Mouse (Mus musculus) bone marrow macrophage, adult 2 months (primary cell): ENCODE results near the gene Prickle2. TPM values are rescaled to one million over a fixed set of nuclear protein-coding genes. Genes with fewer than 3 reads are reported as not detected.

Source experiments
- H3K27ac ChIP-seq: 2 replicates; pipeline ENCODE4 v1.5.1; 2012; ENCODE audit warnings: low read depth, low read length; ENCODE audit not compliant: insufficient read depth
- H3K4me1 ChIP-seq: 2 replicates; pipeline ENCODE4 v1.6.1; 2012; ENCODE audit warnings: low read length; ENCODE audit not compliant: control insufficient read depth, insufficient read depth
- H3K4me3 ChIP-seq: 2 replicates; pipeline ENCODE4 v1.5.1; 2012; ENCODE audit warnings: mild to moderate bottlenecking, low read length, moderate library complexity; ENCODE audit not compliant: insufficient read depth
- CTCF ChIP-seq: IDR thresholded peaks from 2 replicates; pipeline ENCODE4 v1.5.1; 2012; ENCODE audit warnings: low read depth, mild to moderate bottlenecking, low read length, moderate library complexity
- POLR2A ChIP-seq: IDR thresholded peaks from 2 replicates; pipeline ENCODE4 v1.6.1; 2012; ENCODE audit warnings: mild to moderate bottlenecking, low read depth, low read length, borderline replicate concordance
- polyA plus RNA-seq: library from polyadenylated mRNA; stranded (reverse); fragments of >200 nt; gene quantifications from 2 replicates; pipeline ENCODE4 v1.2.4, GENCODE M21; 2012; ENCODE audit not compliant: missing spikeins, insufficient read depth, insufficient read length

Prickle2 gene
- polyA plus RNA-seq, 1 experiment, result 1.6 TPM

- H3K4me3 ChIP-seq, result no peak overlapping the region
- TF ChIP-seq POLR2A (no peak), CTCF (no peak)
- no peaks in the 10 kb centered on the region for H3K4me1 ChIP-seq
- H3K27ac ChIP-seq, result no peak overlapping the region
These were observed 208.7 kb downstream of the Prickle2 start for GRCm38 (mm10) chr6:92497279-92497678.

DNA sequence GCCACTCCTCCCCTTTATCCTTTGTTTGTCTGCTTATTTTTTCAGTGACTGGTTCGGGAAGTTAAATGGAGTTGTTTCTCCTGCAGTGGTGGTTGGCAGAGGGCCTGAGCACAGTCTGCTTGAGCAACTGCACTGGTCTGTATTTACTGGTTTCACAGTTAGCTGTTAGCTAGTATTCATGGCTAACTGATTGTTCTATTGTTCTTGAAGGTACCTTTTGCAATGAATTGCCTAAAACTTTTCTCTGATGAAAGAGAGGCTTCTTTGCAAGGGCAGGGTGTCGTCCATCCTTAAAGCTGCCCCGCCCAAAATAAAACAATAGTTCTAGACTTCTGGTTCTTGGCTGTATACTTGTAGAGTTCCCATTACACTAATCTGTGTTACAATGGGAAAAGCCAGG is 210.5 kb downstream of the Prickle2 start:
- Histone ChIP-seq H3K27ac (no peak overlapping the region), H3K4me3 (no peak overlapping the region)

DNA sequence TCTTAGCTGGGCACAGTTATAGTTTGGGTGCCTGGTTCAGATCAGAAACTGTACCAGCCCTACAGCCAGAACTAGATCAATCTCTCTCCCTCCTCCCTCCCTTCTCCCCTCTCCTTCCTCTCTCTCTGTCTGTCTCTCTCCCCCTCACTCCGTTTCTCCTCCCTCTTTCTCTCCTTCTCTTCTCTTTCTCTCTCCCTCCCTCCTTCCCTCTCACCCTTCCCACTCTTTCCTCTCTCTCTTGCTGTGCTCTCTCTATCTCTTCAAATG is 224.3 kb downstream of the Prickle2 start:
- no peak for TF ChIP-seq POLR2A
- TF ChIP-seq CTCF, result no peak
- H3K27ac ChIP-seq, result no peak overlapping the region
- no peak overlapping the region for H3K4me3 ChIP-seq
- no peaks in the 10 kb centered on the region for H3K4me1 ChIP-seq

More for the DNA sequence above, 210.5 kb downstream of the Prickle2 start:
- H3K4me1 ChIP-seq, result no peaks in the 10 kb centered on the region
- TF ChIP-seq CTCF, result no peak
- TF ChIP-seq POLR2A, result no peak

DNA sequence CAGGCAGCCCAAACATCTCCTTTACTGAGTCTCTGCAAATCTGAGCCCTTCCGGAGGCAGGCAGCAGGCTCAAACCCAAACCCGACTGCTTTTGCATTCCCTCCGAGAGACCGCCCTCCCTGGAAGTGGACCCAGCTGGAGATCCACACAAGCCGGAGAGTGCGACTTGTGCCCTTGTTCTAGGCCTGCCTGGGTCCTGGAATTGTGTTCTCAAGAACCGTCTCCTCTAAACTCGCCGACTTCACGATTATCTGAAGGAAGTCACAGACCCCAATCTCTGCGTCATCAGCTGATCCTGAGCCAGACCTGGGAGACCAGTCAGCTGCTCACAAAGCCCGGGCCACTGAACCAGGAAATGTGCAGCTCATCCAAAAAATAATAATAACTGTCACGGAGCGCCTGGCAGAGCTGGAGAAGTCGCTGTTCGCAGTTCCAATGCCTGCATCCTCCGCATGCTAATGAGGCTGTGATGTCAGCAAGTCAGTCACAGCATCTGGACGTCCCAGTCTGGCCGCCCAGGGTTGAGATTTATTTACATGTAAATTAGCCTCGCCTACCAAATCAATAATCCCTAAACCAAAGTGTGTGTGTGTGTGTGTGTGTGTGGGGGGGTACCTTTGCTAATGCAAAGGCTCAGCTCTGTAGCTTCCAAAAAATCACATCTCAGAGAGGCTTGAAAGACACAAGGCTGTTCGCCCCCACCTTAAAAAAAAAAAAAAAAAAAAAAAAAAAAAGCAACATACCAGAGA is 224.8 kb downstream of the Prickle2 start:
- TF ChIP-seq POLR2A (no peak), CTCF (no peak)
- Histone ChIP-seq H3K4me1 (no peaks in the 10 kb centered on the region), H3K27ac (no peak overlapping the region), H3K4me3 (no peak overlapping the region)

GRCm38 (mm10) chr6:92478612-92479011 is 227.3 kb downstream of the Prickle2 start:
- no peak overlapping the region for H3K27ac ChIP-seq
- no peaks in the 10 kb centered on the region for H3K4me1 ChIP-seq
- TF ChIP-seq CTCF (no peak), POLR2A (no peak)
- H3K4me3 ChIP-seq, result no peak overlapping the region

GRCm38 (mm10) chr6:92477621-92478020 is 228.3 kb downstream of the Prickle2 start:
- Histone ChIP-seq H3K4me1 (no peaks in the 10 kb centered on the region), H3K4me3 (no peak overlapping the region), H3K27ac (no peak overlapping the region)
- no peak for TF ChIP-seq CTCF
- TF ChIP-seq POLR2A, result no peak

GRCm38 (mm10) chr6:92469456-92469855 is 236.5 kb downstream of the Prickle2 start:
- no peaks in the 10 kb centered on the region for H3K4me1 ChIP-seq
- TF ChIP-seq POLR2A, result no peak
- TF ChIP-seq CTCF, result no peak
- no peak overlapping the region for H3K27ac ChIP-seq
- no peak overlapping the region for H3K4me3 ChIP-seq

GRCm38 (mm10) chr6:92468892-92469291 is 237.1 kb downstream of the Prickle2 start:
- Histone ChIP-seq H3K27ac (no peak overlapping the region), H3K4me1 (no peaks in the 10 kb centered on the region), H3K4me3 (no peak overlapping the region)
- TF ChIP-seq CTCF (no peak), POLR2A (no peak)

GRCm38 (mm10) chr6:92468383-92468791 is 237.6 kb downstream of the Prickle2 start:
- H3K27ac ChIP-seq, result no peak overlapping the region
- TF ChIP-seq POLR2A, result no peak
- no peak for TF ChIP-seq CTCF
- H3K4me3 ChIP-seq, result no peak overlapping the region
- no peaks in the 10 kb centered on the region for H3K4me1 ChIP-seq

DNA sequence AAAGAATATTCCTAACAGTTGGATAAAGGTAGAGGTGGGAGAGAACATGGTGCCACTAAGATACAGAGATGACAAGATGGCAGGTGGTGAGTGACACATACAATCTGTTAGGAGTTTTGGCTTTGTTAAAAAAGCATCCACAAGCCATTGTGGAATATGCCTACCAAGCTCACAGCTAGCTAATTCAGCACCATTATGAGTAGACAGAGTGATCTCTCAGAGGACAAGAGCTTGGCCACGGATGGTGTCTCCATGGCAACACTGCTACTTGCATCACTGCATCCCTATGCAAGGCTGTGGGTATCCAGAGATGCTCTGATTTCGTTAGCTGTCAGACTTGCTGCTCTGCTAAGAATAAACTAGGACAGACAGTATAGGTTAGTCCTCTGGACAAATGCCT is 238.6 kb downstream of the Prickle2 start:
- no peak overlapping the region for H3K4me3 ChIP-seq
- TF ChIP-seq CTCF, result no peak
- no peak for TF ChIP-seq POLR2A

GRCm38 (mm10) chr6:92465666-92466065 is 240.3 kb downstream of the Prickle2 start:
- TF ChIP-seq POLR2A, result no peak
- TF ChIP-seq CTCF, result no peak
- H3K4me1 ChIP-seq, result no peaks in the 10 kb centered on the region
- H3K27ac ChIP-seq, result no peak overlapping the region
- H3K4me3 ChIP-seq, result no peak overlapping the region

More for the DNA sequence above, 238.6 kb downstream of the Prickle2 start:
- no peaks in the 10 kb centered on the region for H3K4me1 ChIP-seq
- H3K27ac ChIP-seq, result no peak overlapping the region
